Mouse (Mus musculus): ENCODE results near the gene Pla2g4e.

DNA sequence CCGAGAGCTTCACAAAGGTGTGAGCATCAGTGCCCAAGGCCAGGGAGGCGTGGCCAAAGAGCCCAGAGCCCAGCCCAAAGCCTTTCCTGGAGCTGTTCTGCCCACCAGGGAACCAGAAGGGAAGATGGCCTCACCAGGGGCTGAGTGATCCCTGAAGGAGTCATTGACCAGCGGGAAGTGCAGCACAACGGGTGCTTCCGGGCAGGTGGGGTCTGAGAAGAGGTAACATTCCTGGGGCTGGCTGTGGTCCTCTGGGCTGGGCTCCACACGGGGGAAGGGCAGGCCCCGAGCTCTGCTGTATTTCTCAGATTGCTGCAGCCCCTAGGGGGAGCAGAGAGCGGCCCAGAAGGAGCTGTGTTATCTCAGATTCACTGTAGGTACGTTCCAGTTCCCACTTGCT lies 23.5 kb upstream of the Pla2g4e start:
- no peak for TF ChIP-seq EP300 (IDR thresholded peaks at IDR 0.05; ENCODE audit: insufficient read depth, low read depth, low read length)
- no peak for TF ChIP-seq POLR2A (IDR thresholded peaks at IDR 0.05; ENCODE audit: insufficient read depth, low read length)
- peak; percentile 47 for TF ChIP-seq CTCF (IDR thresholded peaks at IDR 0.05; ENCODE audit: low read depth, low read length)

All from ES-Bruce4 (cell line).